Mouse (Mus musculus) brain, adult 2 months (tissue): ENCODE data around the gene Pkd1l3.

ENCODE experiments used
- DNase-seq: peaks from one replicate; pipeline ENCODE4 v3.0.0; 2011; ENCODE audit warnings: low read depth, low spot score

The Pkd1l3 gene

GRCm38 (mm10) chr8:109614243-109615210, at the start of gene Pkd1l3:
TSS of gene Pkd1l3 (plus strand) at chr8:109614517.
- DNase-seq = peak; percentile 59

- DNase-seq = no peak
Observed at GRCm38 (mm10) chr8:109564766-109565165, 49.6 kb upstream of the Pkd1l3 start.

- peak; percentile 100 for DNase-seq
Observed at GRCm38 (mm10) chr8:109565498-109566333, 48.6 kb upstream of the Pkd1l3 start, which contains the start of the genes Dhx38 and Txnl4b. TSS of gene Dhx38 (minus strand) at chr8:109565861. TSS of gene Txnl4b (plus strand) at chr8:109565892.

- DNase-seq = no peak
Observed at GRCm38 (mm10) chr8:109571139-109571538, 43.2 kb upstream of the Pkd1l3 start.

- no peak for DNase-seq
Observed at GRCm38 (mm10) chr8:109576311-109576710, 38.0 kb upstream of the Pkd1l3 start.

- no peak for DNase-seq
Observed at GRCm38 (mm10) chr8:109578900-109579301, 35.4 kb upstream of the Pkd1l3 start, which contains the start of gene Hp. TSS of gene Hp (minus strand) at chr8:109579172.

- DNase-seq = no peak
Observed at GRCm38 (mm10) chr8:109584293-109584692, 30.0 kb upstream of the Pkd1l3 start.

GRCm38 (mm10) chr8:109584830-109585229, 29.5 kb upstream of the Pkd1l3 start:
- DNase-seq = no peak

GRCm38 (mm10) chr8:109585652-109586051, 28.7 kb upstream of the Pkd1l3 start:
- no peak for DNase-seq

GRCm38 (mm10) chr8:109586972-109587504, 27.3 kb upstream of the Pkd1l3 start:
- DNase-seq = no peak

- no peak for DNase-seq
Observed at GRCm38 (mm10) chr8:109590901-109591300, 23.4 kb upstream of the Pkd1l3 start.

GRCm38 (mm10) chr8:109591367-109591766, 22.9 kb upstream of the Pkd1l3 start:
- DNase-seq = no peak

- DNase-seq = no peak
Observed at GRCm38 (mm10) chr8:109592164-109592563, 22.2 kb upstream of the Pkd1l3 start.

GRCm38 (mm10) chr8:109593117-109593788, 21.1 kb upstream of the Pkd1l3 start:
- peak; percentile 51 for DNase-seq

GRCm38 (mm10) chr8:109595854-109596253, 18.5 kb upstream of the Pkd1l3 start:
- DNase-seq = peak; percentile 49

GRCm38 (mm10) chr8:109606725-109607124, 7.6 kb upstream of the Pkd1l3 start:
- DNase-seq = peak; percentile 47

- DNase-seq = peak; percentile 23
Observed at GRCm38 (mm10) chr8:109607650-109608049, 6.7 kb upstream of the Pkd1l3 start.

GRCm38 (mm10) chr8:109608271-109609152, 5.8 kb upstream of the Pkd1l3 start, which contains the start of gene Dhodh:
TSS of gene Dhodh (minus strand) at chr8:109608673.
- peak; percentile 99 for DNase-seq

GRCm38 (mm10) chr8:109609153-109609502, 5.2 kb upstream of the Pkd1l3 start:
- peak; percentile 20 for DNase-seq

GRCm38 (mm10) chr8:109615569-109615968, 1.3 kb downstream of the Pkd1l3 start:
- DNase-seq = no peak
